Mouse (Mus musculus): ENCODE measurements around the gene Cdc42se2. TPM values are rescaled to one million over a fixed set of nuclear protein-coding genes. Genes with fewer than 3 reads are reported as not detected.

Cdc42se2 gene
- total and polyA plus RNA-seq, 3 experiments, result 97.4 to 227 (median 99.1) TPM

DNA sequence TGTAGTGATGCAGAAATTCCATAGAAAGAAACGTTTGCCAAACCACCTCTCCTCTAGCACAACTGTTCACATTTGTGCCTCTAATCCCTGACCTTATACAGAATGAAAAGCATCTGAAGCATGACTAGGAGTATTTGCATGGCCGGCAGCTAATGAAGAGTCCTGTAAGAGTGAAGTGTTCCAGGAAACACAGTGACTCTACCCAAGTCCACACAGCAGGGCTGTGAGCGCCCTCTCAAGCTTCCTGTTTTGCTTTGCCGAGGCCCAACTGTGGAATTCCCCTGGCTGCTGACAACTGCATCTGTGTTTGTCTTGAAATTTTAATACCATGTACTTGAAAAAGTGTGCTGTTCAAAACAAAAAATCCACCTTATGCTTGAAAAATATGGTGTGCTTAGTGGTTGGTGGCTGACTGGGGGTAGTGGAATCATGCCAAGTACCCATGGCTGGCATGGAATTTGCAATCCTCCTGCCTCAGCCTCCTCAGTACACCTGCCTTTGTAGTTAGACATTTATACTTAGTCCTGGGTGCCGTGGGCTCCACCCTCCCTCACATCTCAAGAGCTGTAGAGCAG is 60.1 kb downstream of the Cdc42se2 start:
- in situ Hi-C loops (cut with MboI; ENCODE audit: low pct_ligation_motif_present, low pct_unique_long_range_greater_than_20kb, low sequenced_read_pairs) (no loop called here), dilution Hi-C loops (cut with MboI; ENCODE audit: extremely low pct_ligation_motif_present, extremely low pct_unique_long_range_greater_than_20kb, low sequenced_read_pairs) (no loop called here)
- Histone ChIP-seq H3K4me1 (ENCODE audit: control insufficient read depth in 1 of 2, insufficient read depth in 2 of 2) (peaks cover 43 to 85% of the 10 kb centered on the region in 2 experiments), H3K36me3 (replicated peaks in 1 of 2; ENCODE audit: control insufficient read depth in 1 of 2, insufficient read depth in 1 of 2, low read length in 1 of 2) (peaks cover 28 to 65% of the 10 kb centered on the region in 2 experiments), H3K9ac (ENCODE audit: insufficient read depth, low read depth) (peak overlapping the region; percentile 37; the same call in 1 of the 2 replicates), H3K79me2 (replicated peaks; ENCODE audit: control insufficient read depth, extremely low read depth, insufficient read depth, poor library complexity, severe bottlenecking) (peaks cover 36% of the 10 kb centered on the region), H3K9me3 (replicated peaks; ENCODE audit: low read length) (peaks cover 5% of the 10 kb centered on the region), H3K4me3 (replicated peaks in 1 of 3; ENCODE audit: low read depth in 2 of 3, low read length in 2 of 3, poor library complexity in 1 of 3) (no peak overlapping the region), H3K27me3 (replicated peaks) (no peaks in the 10 kb centered on the region), H3K27ac (ENCODE audit: insufficient read depth, low read depth) (peak overlapping the region; percentile 99), H3K4me2 (ENCODE audit: insufficient read depth, low read depth, poor library complexity, severe bottlenecking) (peak overlapping the region; percentile 85)
- TF ChIP-seq ZKSCAN1 (IDR thresholded peaks at IDR 0.05; ENCODE audit: borderline replicate concordance, low read depth, low read length), result no peak
- peak; percentile 89 for TF ChIP-seq ETS1 (conservative IDR thresholded peaks at IDR 0.05; ENCODE audit: low read depth, low read length)
- TF ChIP-seq ZMIZ1 (IDR thresholded peaks at IDR 0.05; ENCODE audit: low read depth, low read length), result peak; percentile 17; the same call in 1 of the 2 replicates
- TF ChIP-seq USF2 (conservative IDR thresholded peaks at IDR 0.05; ENCODE audit: low read depth, low read length), result no peak
- TF ChIP-seq IRF4 (IDR thresholded peaks at IDR 0.05; ENCODE audit: low read depth, low read length), result peak; percentile 82
- 0 out of 2 replicates have a peak, but pooled peaks have one; percentile 43 for TF ChIP-seq POLR2AphosphoS2 (IDR thresholded peaks at IDR 0.05; ENCODE audit: low read depth, low read length)
- TF ChIP-seq CHD2 (IDR thresholded peaks at IDR 0.05; ENCODE audit: low read length), result peak; percentile 48; the same call in 1 of the 2 replicates
- no peak for TF ChIP-seq GABPA (IDR thresholded peaks at IDR 0.05; ENCODE audit: insufficient replicate concordance, low read depth, low read length)
- TF ChIP-seq ZNF384 (IDR thresholded peaks at IDR 0.05; ENCODE audit: low read depth, low read length), result peak; percentile 61
- no peak for TF ChIP-seq PAX5 (IDR thresholded peaks at IDR 0.05; ENCODE audit: low read length)
- TF ChIP-seq RCOR1 (conservative IDR thresholded peaks at IDR 0.05; ENCODE audit: low read depth, low read length), result peak; percentile 50; the same call in 1 of the 2 replicates
- TF ChIP-seq RAD21 (IDR thresholded peaks at IDR 0.05; ENCODE audit: low read depth, low read length), result peak; percentile 55
- TF ChIP-seq SIN3A (IDR thresholded peaks at IDR 0.05; ENCODE audit: low read length), result peak; percentile 79; the same call in 1 of the 2 replicates
- peak; percentile 51 for TF ChIP-seq HCFC1 (IDR thresholded peaks at IDR 0.05; ENCODE audit: low read depth, low read length)
- peak; percentile 85 for TF ChIP-seq MXI1 (IDR thresholded peaks at IDR 0.05; ENCODE audit: low read depth, low read length)
- no peak for TF ChIP-seq JUN (IDR thresholded peaks at IDR 0.05; ENCODE audit: insufficient read depth, low read depth, low read length)
- TF ChIP-seq USF1 (IDR thresholded peaks at IDR 0.05; ENCODE audit: low read depth, low read length), result no peak
- peak; percentile 91 for TF ChIP-seq TCF12 (IDR thresholded peaks at IDR 0.05; ENCODE audit: low read depth, low read length)
- peak; percentile 67 for TF ChIP-seq JUND (conservative IDR thresholded peaks at IDR 0.05; ENCODE audit: low read depth, low read length)
- peak; percentile 66; the same call in 1 of the 2 replicates for TF ChIP-seq TBP (conservative IDR thresholded peaks at IDR 0.05; ENCODE audit: low read depth, low read length)
- no peak for TF ChIP-seq UBTF (IDR thresholded peaks at IDR 0.05; ENCODE audit: low read depth, low read length)
- peak; percentile 66 for TF ChIP-seq NELFE (IDR thresholded peaks at IDR 0.05; ENCODE audit: low read depth, low read length)
- peak in 1 of 2 experiments; percentile 64; a peak in 2 of 4 replicates for TF ChIP-seq CTCF (conservative IDR thresholded peaks at IDR 0.05 in 1 of 2, IDR thresholded peaks at IDR 0.05 in 1 of 2; ENCODE audit: low read depth in 2 of 2, low read length in 2 of 2)
- peak; percentile 24 for TF ChIP-seq SMC3 (IDR thresholded peaks at IDR 0.05; ENCODE audit: low read depth, low read length)
- peak; percentile 59 for TF ChIP-seq POLR2A (IDR thresholded peaks at IDR 0.05; ENCODE audit: low read depth, low read length)
- TF ChIP-seq MAFK (IDR thresholded peaks at IDR 0.05; ENCODE audit: insufficient replicate concordance, low read length), result peak; percentile 32; the same call in 1 of the 2 replicates
- TF ChIP-seq ZC3H11A (IDR thresholded peaks at IDR 0.05; ENCODE audit: low read depth, low read length), result no peak
- no peak; the same call in none of the 2 replicates for TF ChIP-seq MAX (IDR thresholded peaks at IDR 0.05; ENCODE audit: low read length)
- TF ChIP-seq NRF1 (IDR thresholded peaks at IDR 0.05; ENCODE audit: low read depth, low read length), result no peak
- TF ChIP-seq MAZ (IDR thresholded peaks at IDR 0.05; ENCODE audit: low read depth, low read length), result peak; percentile 68; the same call in 1 of the 2 replicates
- TF ChIP-seq E2F4 (IDR thresholded peaks at IDR 0.05; ENCODE audit: insufficient replicate concordance, low read depth, low read length), result 0 out of 2 replicates have a peak, but pooled peaks have one; percentile 29
- TF ChIP-seq MYC (IDR thresholded peaks at IDR 0.05; ENCODE audit: low read depth, low read length), result peak; percentile 82
- TF ChIP-seq KAT2A (IDR thresholded peaks at IDR 0.05; ENCODE audit: insufficient replicate concordance, low read length), result no peak
- peak; percentile 78 for TF ChIP-seq BHLHE40 (IDR thresholded peaks at IDR 0.05; ENCODE audit: low read depth, low read length)
- TF ChIP-seq ELF1 (IDR thresholded peaks at IDR 0.05; ENCODE audit: low read depth, low read length), result peak; percentile 90
- TF ChIP-seq EP300 (IDR thresholded peaks at IDR 0.05; ENCODE audit: low read length), result peak; percentile 94
- peak; percentile 81 for TF ChIP-seq MEF2A (IDR thresholded peaks at IDR 0.05; ENCODE audit: borderline replicate concordance, low read depth, low read length)
- peak; percentile 27; the same call in 1 of the 2 replicates for TF ChIP-seq CHD1 (IDR thresholded peaks at IDR 0.05; ENCODE audit: low read depth, low read length)
- peak; percentile 96 for DNase-seq (ENCODE audit: extremely low read depth)
